ENCODE assay signal across 8 mouse cellular contexts in genomic region chrX:73053860-73054563, GRCm38 (mm10). TPM values are rescaled to one million over a fixed set of nuclear protein-coding genes. Genes with fewer than 3 reads are reported as not detected.
A peak's percentile ranks its signal among the peaks of the same experiment; 100 is the strongest.
DNase-seq lines count a peak whose midpoint lies in the region; ATAC-seq lines count a peak whose summit lies in the region.

No protein-coding gene starts in this region.

- DNase-seq in adrenal gland, adult (ENCODE audit: inconsistent age in 2 of 2, low spot score in 1 of 2) = peak; percentile 89 to 97
- DNase-seq in embryo, embryonic 10.5 days (ENCODE audit: low spot score) = peak; percentile 94
- peak; percentile 87 for DNase-seq in gastrocnemius, postnatal 25 days
- DNase-seq in left cerebral cortex, adult 9 months (ENCODE audit: low spot score in 2 of 2) = peak; percentile 69 to 97
- peak; percentile 94 for DNase-seq in right cerebral cortex, postnatal 10 days (ENCODE audit: low spot score in 2 of 2)
- peak; percentile 91 for DNase-seq in urinary bladder, postnatal 14 days (ENCODE audit: low spot score)

- peak; percentile 96 for ATAC-seq in inflammation-experienced regulatory T-cells, adult 6 months
- ATAC-seq in megakaryocyte progenitor cell, adult 5-6 weeks (replicated peaks; ENCODE audit: poor library complexity) = peak; percentile 99

RNA-seq across cellular contexts. Expression of gene Pnma3, which starts 10.6 kb away (rescaled TPM):
- not detected for total RNA-seq in gastrocnemius, postnatal 25 days (2021)
- not detected for polyA plus RNA-seq in inflammation-experienced regulatory T-cells, adult 6 months (2017; shearing (Covaris generic))
- total RNA-seq in megakaryocyte progenitor cell, adult 5-6 weeks (2015) = not detected in 2 replicates
- total RNA-seq in megakaryocyte progenitor cell, adult 5-6 weeks (2017) = not detected in 2 replicates

RNA-seq across cellular contexts. Expression of gene Pnma5, which starts 17.1 kb away (rescaled TPM):
- total RNA-seq in gastrocnemius, postnatal 25 days (2021) = not detected
- not detected for polyA plus RNA-seq in inflammation-experienced regulatory T-cells, adult 6 months (2017; shearing (Covaris generic))
- total RNA-seq in megakaryocyte progenitor cell, adult 5-6 weeks (2015) = not detected in 2 replicates
- not detected in 2 replicates for total RNA-seq in megakaryocyte progenitor cell, adult 5-6 weeks (2017)

RNA-seq across cellular contexts. Expression of gene Xlr4a, which starts 28.3 kb away (rescaled TPM):
- under 1 TPM in 1 of 2 experiments, not detected in 1; 0.56 TPM for total RNA-seq in gastrocnemius, postnatal 25 days (2021)
- polyA plus RNA-seq in inflammation-experienced regulatory T-cells, adult 6 months (2017; shearing (Covaris generic)) = 100 to 1,000 TPM; 107 to 143 (median 134) TPM
- 15.1 and 18.9 TPM in 2 replicates for total RNA-seq in megakaryocyte progenitor cell, adult 5-6 weeks (2015)
- total RNA-seq in megakaryocyte progenitor cell, adult 5-6 weeks (2017) = 11.6 and 18.2 TPM in 2 replicates

RNA-seq across cellular contexts. Expression of gene Xlr3a, which starts 42.9 kb away (rescaled TPM):
- total RNA-seq in gastrocnemius, postnatal 25 days (2021) = 1 to 10 TPM in 1 of 2 experiments, under 1 TPM in 1; 0.91 to 3.8 TPM
- 1 to 10 TPM in 1 of 3 experiments, under 1 TPM in 1, not detected in 1; 0.46 to 2.5 TPM for polyA plus RNA-seq in inflammation-experienced regulatory T-cells, adult 6 months (2017; shearing (Covaris generic))
- total RNA-seq in megakaryocyte progenitor cell, adult 5-6 weeks (2015) = 0.93 and 3.3 TPM in 2 replicates
- 0.50 and 1.6 TPM in 2 replicates for total RNA-seq in megakaryocyte progenitor cell, adult 5-6 weeks (2017)

Comparison
In these comparisons a context has a peak if more than half of its experiments do, and no peak if none do; other contexts are left out.
1. Peak in every context shown above with its lines: DNase-seq and ATAC-seq.
2. RNA of gene Xlr4a, which starts 28.3 kb away (total RNA-seq): 11.6 to 18.9 TPM in megakaryocyte progenitor cell, adult 5-6 weeks; 0.56 TPM in gastrocnemius, postnatal 25 days; every median in the first group is over 4 times any median in the second.